Mouse (Mus musculus) stomach, postnatal 0 days (tissue): ENCODE data around the gene Cdk5rap2.

Experiments
- CTCF ChIP-seq: IDR thresholded peaks from 2 replicates; pipeline ENCODE4 v1.5.1; 2016; ENCODE audit warnings: antibody characterized with exemption, low read depth, mild to moderate bottlenecking, moderate library complexity
- EP300 ChIP-seq: optimal IDR thresholded peaks from 2 replicates; pipeline ENCODE3; 2016; ENCODE audit warnings: antibody characterized with exemption

- TF ChIP-seq CTCF (no peak), EP300 (no peak)
Observed at GRCm38 (mm10) chr4:70399476-70399875, 10.8 kb downstream of the Cdk5rap2 start.
